Mouse (Mus musculus) forebrain, embryonic 11.5 days (tissue): ENCODE results near the gene Dhfr. TPM values are rescaled to one million over a fixed set of nuclear protein-coding genes. Genes with fewer than 3 reads are reported as not detected.

Source experiments
- ATAC-seq: fragments of 200-750 bp; cut with Nextera tagmentation; replicated peaks from 2 replicates; pipeline ENCODE4 v1.8.0; 2017; ENCODE audit warnings: moderate TSS enrichment; ENCODE audit not compliant: low FRiP score
- DNase-seq: peaks from one replicate; pipeline ENCODE4 v3.0.0-alpha.2; 2017; ENCODE audit warnings: low spot score
- H3K27ac ChIP-seq: fragments of 300-500 bp; sonication (generic); 2 replicates; pipeline ENCODE4 v1.5.1; 2014; ENCODE audit warnings: low read depth, low read length
- H3K27me3 ChIP-seq: fragments of 300-500 bp; sonication (generic); 2 replicates; pipeline ENCODE4 v1.6.1; 2014; ENCODE audit warnings: mild to moderate bottlenecking, low read length, mixed read lengths; ENCODE audit not compliant: control insufficient read depth, insufficient read depth
- H3K36me3 ChIP-seq: fragments of 300-500 bp; sonication (generic); 2 replicates; pipeline ENCODE4 v1.6.1; 2014; ENCODE audit warnings: mild to moderate bottlenecking, low read length, moderate library complexity, mixed read lengths; ENCODE audit not compliant: control insufficient read depth, insufficient read depth
- H3K4me1 ChIP-seq: fragments of 300-500 bp; sonication (generic); replicated peaks from 2 replicates; pipeline ENCODE4 v1.6.1; 2014; ENCODE audit warnings: low read length, mixed read lengths; ENCODE audit not compliant: control insufficient read depth, insufficient read depth
- H3K4me2 ChIP-seq: fragments of 300-500 bp; sonication (generic); 2 replicates; pipeline ENCODE4 v1.6.1; 2014; ENCODE audit warnings: low read depth, mild to moderate bottlenecking, low read length, moderate library complexity, mixed read lengths; ENCODE audit not compliant: severe bottlenecking
- H3K4me3 ChIP-seq: fragments of 300-500 bp; sonication (generic); 2 replicates; pipeline ENCODE4 v1.5.1; 2014; ENCODE audit warnings: low read depth, low read length
- H3K9ac ChIP-seq: fragments of 300-500 bp; sonication (generic); 2 replicates; pipeline ENCODE4 v1.6.1; 2014; ENCODE audit warnings: low read length
- H3K9me3 ChIP-seq: fragments of 300-500 bp; sonication (generic); 2 replicates; pipeline ENCODE4 v1.6.1; 2016; ENCODE audit warnings: low read length, mixed read lengths; ENCODE audit not compliant: control insufficient read depth
- WGBS: fragments of 180-500 bp; shearing (Covaris S2); extraction: QIAGEN DNeasy Blood & Tissue Kit; methylation state at CpG from one replicate; pipeline ENCODE4 v1.1.7; 2014; 5-methylcytosine and 5-hydroxymethylcytosine counted together
- polyA plus RNA-seq: library from polyadenylated mRNA; unstranded; fragments of >200 nt; fragmentation: Nextera tagmentation; extraction: Ambion mirVana; gene quantifications from 2 replicates; pipeline ENCODE4 v1.2.1, GENCODE M21; 2014

The Dhfr gene
- polyA plus RNA-seq, 1 experiment from 2014 or later, result 29.6 TPM

DNA sequence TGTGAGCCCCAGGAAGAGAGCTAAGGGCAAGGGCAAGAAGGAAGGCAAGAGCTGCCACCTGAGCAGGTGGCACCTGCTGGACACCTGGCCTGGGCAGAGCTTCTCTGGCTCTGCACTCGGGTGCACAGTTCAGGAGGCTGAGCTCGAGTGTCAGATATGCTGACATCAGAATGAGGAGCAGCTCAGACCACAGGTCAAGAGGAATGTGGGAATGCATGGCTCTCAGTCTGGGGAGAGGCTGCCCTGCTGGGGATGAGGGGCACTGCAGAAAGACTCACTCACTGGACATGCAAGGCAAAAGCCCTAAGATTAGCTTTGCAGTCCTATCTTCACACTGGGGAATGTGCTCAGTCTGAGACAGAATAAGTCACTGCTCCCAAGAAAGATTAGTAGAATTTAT lies 47.5 kb downstream of the Dhfr start:
- no peaks in the 10 kb centered on the region for H3K4me1 ChIP-seq
- no peak overlapping the region for H3K9ac ChIP-seq
- no peaks in the 10 kb centered on the region for H3K9me3 ChIP-seq
- ATAC-seq (no peak), DNase-seq (no peak)
- no peak overlapping the region for H3K4me3 ChIP-seq
- H3K36me3 ChIP-seq, result no peaks in the 10 kb centered on the region
- WGBS, result 85% methylated on average over 2 of the region's 2 CpGs
- no peak overlapping the region for H3K27ac ChIP-seq
- no peak overlapping the region for H3K4me2 ChIP-seq
- H3K27me3 ChIP-seq, result no peaks in the 10 kb centered on the region

DNA sequence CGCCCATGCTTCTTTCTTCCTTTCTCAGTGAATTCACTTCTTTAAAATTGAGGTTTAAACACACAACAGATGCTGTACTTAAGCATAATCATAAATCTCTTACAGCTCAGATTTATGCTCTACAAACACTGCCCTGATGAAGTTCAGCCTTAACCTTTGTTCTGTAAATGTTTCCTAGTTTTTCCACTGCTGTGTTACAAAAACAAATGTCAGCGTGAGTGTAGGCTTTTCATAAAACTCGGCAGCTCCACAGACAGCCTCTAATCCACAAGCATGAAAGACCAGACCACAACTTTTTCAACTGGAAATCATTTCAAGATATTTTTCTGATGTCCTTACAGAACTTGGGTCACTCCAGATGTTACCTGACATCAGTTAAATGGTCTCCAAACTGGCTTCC lies 49.0 kb downstream of the Dhfr start:
- no peaks in the 10 kb centered on the region for H3K36me3 ChIP-seq
- no peaks in the 10 kb centered on the region for H3K4me1 ChIP-seq
- no peaks in the 10 kb centered on the region for H3K27me3 ChIP-seq
- H3K27ac ChIP-seq, result no peak overlapping the region
- no peak overlapping the region for H3K4me3 ChIP-seq
- WGBS, result 81% methylated on average over 3 of the region's 3 CpGs
- DNase-seq (no peak), ATAC-seq (no peak)
- no peak overlapping the region for H3K4me2 ChIP-seq
- H3K9ac ChIP-seq, result no peak overlapping the region
- H3K9me3 ChIP-seq, result no peaks in the 10 kb centered on the region

DNA sequence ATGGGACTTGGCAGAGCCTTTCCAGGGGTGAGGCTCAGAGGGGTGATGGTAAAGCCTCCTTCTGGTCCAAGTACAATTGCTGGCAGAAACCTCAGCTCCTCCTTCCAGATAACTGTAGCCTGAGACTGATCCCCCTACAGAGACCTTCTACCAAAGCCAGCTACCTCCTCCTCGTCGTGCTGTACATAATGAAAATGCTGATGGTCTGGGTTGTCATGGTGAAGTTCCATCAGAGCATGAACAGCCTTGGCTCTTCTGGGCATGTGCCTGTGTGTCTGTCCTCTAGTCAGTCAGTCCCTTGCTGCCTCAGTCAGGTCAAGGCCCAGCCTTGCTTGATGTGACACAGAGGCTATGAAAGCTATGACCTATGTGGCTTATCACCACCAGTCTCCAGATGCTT lies 56.0 kb downstream of the Dhfr start:
- DNase-seq, result no peak
- H3K4me2 ChIP-seq, result no peak overlapping the region
- H3K36me3 ChIP-seq, result no peaks in the 10 kb centered on the region
- 90% methylated on average over 2 of the region's 2 CpGs for WGBS
- H3K27me3 ChIP-seq, result no peaks in the 10 kb centered on the region
- H3K27ac ChIP-seq, result no peak overlapping the region
- no peak overlapping the region for H3K9ac ChIP-seq
- H3K4me3 ChIP-seq, result no peak overlapping the region
- ATAC-seq, result no peak
- no peaks in the 10 kb centered on the region for H3K4me1 ChIP-seq
- H3K9me3 ChIP-seq, result no peaks in the 10 kb centered on the region

DNA sequence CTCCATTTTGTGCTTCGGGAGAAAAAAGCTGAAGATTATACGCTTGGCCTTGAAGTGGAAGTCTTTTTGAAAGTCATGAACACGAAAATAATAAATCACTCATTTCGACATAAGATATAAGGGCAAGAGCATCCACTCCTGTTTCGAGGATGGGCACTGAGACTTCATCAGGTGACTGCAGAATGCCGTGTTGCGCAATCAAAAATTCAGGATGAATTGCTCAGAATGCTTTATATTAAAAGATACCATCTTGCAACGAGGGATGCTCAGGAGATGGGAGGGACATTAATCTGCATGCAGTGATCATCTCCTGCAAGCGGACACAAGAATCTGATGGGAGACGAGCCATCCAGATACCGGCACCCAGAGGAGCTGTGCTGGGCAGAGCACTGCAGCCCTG lies 65.1 kb downstream of the Dhfr start:
- H3K9me3 ChIP-seq, result no peaks in the 10 kb centered on the region
- no peak overlapping the region for H3K4me3 ChIP-seq
- H3K4me2 ChIP-seq, result no peak overlapping the region
- no peaks in the 10 kb centered on the region for H3K4me1 ChIP-seq
- WGBS, result 92% methylated on average over 11 of the region's 11 CpGs
- H3K36me3 ChIP-seq, result no peaks in the 10 kb centered on the region
- no peak overlapping the region for H3K9ac ChIP-seq
- DNase-seq (no peak), ATAC-seq (no peak)
- no peak overlapping the region for H3K27ac ChIP-seq
- H3K27me3 ChIP-seq, result peaks cover 4% of the 10 kb centered on the region

DNA sequence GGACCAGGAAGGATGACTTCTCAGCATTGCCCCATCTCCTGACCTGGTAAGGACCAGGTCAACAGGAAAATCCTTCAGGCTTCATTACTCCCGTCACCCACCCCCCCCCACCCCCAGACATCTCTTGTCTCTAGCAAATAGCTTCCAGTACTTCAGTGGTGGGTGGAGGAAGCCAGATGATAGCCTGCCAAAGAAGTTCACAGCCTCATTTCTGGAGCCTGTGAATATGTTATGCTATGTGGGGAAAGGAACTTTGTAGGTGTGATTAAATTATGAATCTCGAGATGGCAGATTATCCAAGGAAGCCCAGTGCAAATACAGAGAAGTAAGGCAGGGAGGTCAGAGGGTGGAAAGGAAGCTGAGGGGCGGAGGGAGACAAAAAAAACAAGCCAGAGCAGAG lies 69.2 kb downstream of the Dhfr start:
- Histone ChIP-seq H3K9ac (no peak overlapping the region), H3K4me1 (peaks cover 6% of the 10 kb centered on the region; the same call in 1 of the 2 replicates), H3K4me2 (no peak overlapping the region), H3K4me3 (no peak overlapping the region), H3K27me3 (peaks cover 39% of the 10 kb centered on the region), H3K9me3 (no peaks in the 10 kb centered on the region), H3K36me3 (no peaks in the 10 kb centered on the region), H3K27ac (no peak overlapping the region)
- DNase-seq, result no peak
- no peak for ATAC-seq
- 65% methylated on average over 3 of the region's 3 CpGs for WGBS

DNA sequence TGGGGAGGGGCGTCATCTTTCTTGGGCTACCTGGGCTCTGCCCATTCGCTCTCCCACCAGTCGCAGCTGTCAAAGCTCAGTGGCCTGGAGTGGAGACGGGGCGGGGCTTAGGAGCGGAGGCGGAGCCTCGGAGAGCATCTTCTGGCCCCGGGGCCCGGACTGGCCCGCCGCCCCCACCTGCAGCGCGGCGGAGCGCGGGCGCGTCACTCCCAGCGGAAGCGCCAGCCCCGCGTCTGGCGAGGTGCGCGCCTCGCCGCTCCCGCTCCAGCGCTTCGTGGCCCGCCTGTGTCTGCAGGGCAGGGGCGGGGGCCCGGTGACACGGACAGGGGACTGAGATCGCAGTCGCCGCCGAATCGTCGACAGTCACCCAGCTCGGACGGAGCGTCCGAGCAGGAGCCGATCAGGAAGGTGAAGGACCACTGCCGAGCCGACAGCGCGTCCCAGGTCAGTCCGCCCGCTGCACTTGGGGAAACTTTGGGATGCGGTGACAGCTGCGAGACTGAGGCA lies 71.3 kb downstream of the Dhfr start, which contains the start of gene Ankrd34b:
TSS of gene Ankrd34b (plus strand) at position 139 of the 507 bp plus-strand sequence.
- WGBS, result under 1% methylated on average over 52 of the region's 54 CpGs
- Histone ChIP-seq H3K27me3 (peaks cover 39% of the 10 kb centered on the region), H3K9me3 (no peaks in the 10 kb centered on the region), H3K27ac (no peak within 1 kb of the TSS), H3K9ac (peak within 1 kb of the TSS; percentile 43; the same call in 1 of the 2 replicates), H3K4me1 (peaks cover 6% of the 10 kb centered on the region; the same call in 1 of the 2 replicates), H3K4me2 (peak within 1 kb of the TSS; percentile 96), H3K36me3 (no peaks in the 10 kb centered on the region), H3K4me3 (peak within 1 kb of the TSS; percentile 54)
- peak; percentile 83 for ATAC-seq
- DNase-seq, result peak; percentile 75

DNA sequence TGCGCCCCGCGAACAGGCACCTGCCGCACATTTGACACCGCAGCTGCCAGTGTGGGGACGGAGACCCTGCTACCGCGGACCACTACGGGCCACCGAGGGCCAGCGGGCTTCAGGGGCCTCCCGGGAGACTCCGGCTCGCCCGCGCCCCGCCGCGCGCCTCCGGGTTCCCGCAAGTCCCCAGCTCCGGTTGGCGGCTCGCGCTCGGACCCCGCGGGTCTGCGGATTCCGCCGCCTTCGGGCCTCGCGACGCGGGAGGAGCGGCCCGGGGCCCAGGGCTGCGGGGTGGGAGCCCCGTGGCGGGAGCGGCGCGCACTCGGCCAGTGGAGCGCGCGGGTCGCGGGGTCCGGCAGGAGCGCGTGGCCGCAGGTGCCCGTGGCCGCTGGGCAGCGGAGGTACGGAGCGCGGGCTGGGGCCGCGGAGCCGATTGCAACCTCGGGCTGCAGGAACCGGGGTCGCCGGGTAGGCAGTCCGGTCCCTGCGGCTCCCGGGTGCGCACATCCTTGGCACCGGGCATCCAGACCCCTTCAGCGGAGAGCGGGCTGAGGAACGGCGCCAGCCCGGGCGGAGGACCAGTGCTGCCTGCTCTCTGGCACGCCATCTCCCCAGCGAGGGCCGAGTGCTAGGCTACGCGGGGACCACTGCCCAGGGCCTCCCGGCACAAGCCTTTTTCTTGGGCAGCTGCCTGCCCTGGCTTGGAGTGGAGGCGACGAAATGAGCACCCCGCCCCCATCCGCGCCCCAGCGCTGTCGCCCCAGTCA lies 71.9 kb downstream of the Dhfr start:
- WGBS, result under 1% methylated on average over 85 of the region's 92 CpGs
- ATAC-seq (peak; percentile 63), DNase-seq (peak; percentile 70)
- Histone ChIP-seq H3K27me3 (peaks cover 39% of the 10 kb centered on the region), H3K27ac (no peak overlapping the region), H3K36me3 (no peaks in the 10 kb centered on the region), H3K9me3 (no peaks in the 10 kb centered on the region), H3K4me3 (peak overlapping the region; percentile 54), H3K4me2 (peak overlapping the region; percentile 96), H3K4me1 (peaks cover 6% of the 10 kb centered on the region; the same call in 1 of the 2 replicates), H3K9ac (peak overlapping the region; percentile 43; the same call in 1 of the 2 replicates)

DNA sequence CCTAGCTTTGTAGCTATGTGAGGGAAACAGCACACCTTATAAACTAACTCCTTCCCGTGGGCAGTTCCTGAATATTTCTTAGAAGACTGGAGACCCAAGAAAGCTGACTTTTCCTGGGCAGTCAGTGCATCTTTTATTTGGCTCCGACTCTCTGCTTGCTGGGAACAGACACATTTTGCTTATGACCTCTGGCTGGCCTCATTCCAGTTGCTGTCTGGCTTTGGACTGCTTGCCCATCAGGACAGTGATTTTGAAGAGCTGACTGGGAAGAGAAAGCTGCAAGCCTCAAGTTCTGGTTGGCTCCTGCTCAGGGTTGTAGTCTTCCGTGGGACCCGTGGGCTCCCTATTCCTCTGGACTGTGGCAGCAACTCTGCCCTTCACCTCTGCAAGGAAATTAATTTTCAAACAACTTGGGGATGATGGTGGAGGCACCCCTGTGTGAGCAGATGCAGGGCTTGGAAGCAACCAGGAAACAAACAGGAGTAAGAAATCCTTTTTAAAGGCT lies 72.9 kb downstream of the Dhfr start:
- no peak for ATAC-seq
- no peak overlapping the region for H3K27ac ChIP-seq
- peaks cover 6% of the 10 kb centered on the region; the same call in 1 of the 2 replicates for H3K4me1 ChIP-seq
- DNase-seq, result no peak
- H3K9me3 ChIP-seq, result no peaks in the 10 kb centered on the region
- peaks cover 39% of the 10 kb centered on the region for H3K27me3 ChIP-seq
- H3K36me3 ChIP-seq, result no peaks in the 10 kb centered on the region
- 53% methylated on average over 4 of the region's 4 CpGs for WGBS
- H3K4me2 ChIP-seq, result no peak overlapping the region
- no peak overlapping the region for H3K4me3 ChIP-seq
- H3K9ac ChIP-seq, result no peak overlapping the region
